Mouse (Mus musculus): ENCODE measurements around the gene Gm49380.

Gene Gm49380

GRCm38 (mm10) chr9:44075276-44075995 is 37.9 kb downstream of the Gm49380 start:
- DNase-seq (ENCODE audit: low read depth) = no peak

- peak; percentile 40 for DNase-seq (ENCODE audit: low read depth)
These were observed 38.7 kb downstream of the Gm49380 start for GRCm38 (mm10) chr9:44074395-44075275.

- DNase-seq (ENCODE audit: low read depth) = no peak
These were observed 40.2 kb downstream of the Gm49380 start for GRCm38 (mm10) chr9:44073115-44073514.

GRCm38 (mm10) chr9:44072599-44072915 is 40.7 kb downstream of the Gm49380 start:
- DNase-seq (ENCODE audit: low read depth) = peak; percentile 40

GRCm38 (mm10) chr9:44071914-44072598 is 41.2 kb downstream of the Gm49380 start:
- DNase-seq (ENCODE audit: low read depth) = no peak

- no peak for DNase-seq (ENCODE audit: low read depth)
These were observed 42.5 kb downstream of the Gm49380 start for GRCm38 (mm10) chr9:44070844-44071231.

- DNase-seq (ENCODE audit: low read depth) = no peak
These were observed 43.0 kb downstream of the Gm49380 start for GRCm38 (mm10) chr9:44070113-44070843.

GRCm38 (mm10) chr9:44069252-44069651 is 44.0 kb downstream of the Gm49380 start:
- no peak for DNase-seq (ENCODE audit: low read depth)

- no peak for DNase-seq (ENCODE audit: low read depth)
These were observed 45.4 kb downstream of the Gm49380 start for GRCm38 (mm10) chr9:44067960-44068330.

GRCm38 (mm10) chr9:44067241-44067959 is 45.9 kb downstream of the Gm49380 start:
- peak; percentile 53 for DNase-seq (ENCODE audit: low read depth)

- DNase-seq (ENCODE audit: low read depth) = peak; percentile 98
These were observed 46.5 kb downstream of the Gm49380 start, which contains the start of gene Usp2 for GRCm38 (mm10) chr9:44066785-44067225. TSS of gene Usp2 (plus strand) at chr9:44067021.

- DNase-seq (ENCODE audit: low read depth) = no peak
These were observed 48.1 kb downstream of the Gm49380 start for GRCm38 (mm10) chr9:44065177-44065576.

GRCm38 (mm10) chr9:44058606-44059005 is 54.7 kb downstream of the Gm49380 start:
- DNase-seq (ENCODE audit: low read depth) = peak; percentile 86

GRCm38 (mm10) chr9:44053936-44054335 is 59.4 kb downstream of the Gm49380 start:
- peak; percentile 61 for DNase-seq (ENCODE audit: low read depth)

GRCm38 (mm10) chr9:44052855-44053254 is 60.4 kb downstream of the Gm49380 start:
- no peak for DNase-seq (ENCODE audit: low read depth)

GRCm38 (mm10) chr9:44049381-44050165 is 63.7 kb downstream of the Gm49380 start:
- no peak for DNase-seq (ENCODE audit: low read depth)

GRCm38 (mm10) chr9:44048541-44049380 is 64.5 kb downstream of the Gm49380 start:
- DNase-seq (ENCODE audit: low read depth) = peak; percentile 68

- DNase-seq (ENCODE audit: low read depth) = no peak
These were observed 65.5 kb downstream of the Gm49380 start for GRCm38 (mm10) chr9:44047571-44048490.

Measured in NIH3T3 (cell line).